Mouse (Mus musculus) limb, embryonic 13.5 days (tissue): ENCODE results near the gene Gm17662. TPM values are rescaled to one million over a fixed set of nuclear protein-coding genes. Genes with fewer than 3 reads are reported as not detected.

Experiments used
- ATAC-seq: fragments of 200-750 bp; cut with Nextera tagmentation; 2 replicates; pipeline ENCODE4 v1.8.0; 2017; ENCODE audit warnings: low read depth, moderate number of reproducible peaks, moderate TSS enrichment; ENCODE audit not compliant: low FRiP score
- H3K27ac ChIP-seq: fragments of 300-500 bp; sonication (generic); 2 replicates; pipeline ENCODE4 v1.5.1; 2015; ENCODE audit warnings: inconsistent platforms, mild to moderate bottlenecking, moderate library complexity
- H3K27me3 ChIP-seq: fragments of 300-500 bp; sonication (generic); 2 replicates; pipeline ENCODE4 v1.6.1; 2015; ENCODE audit warnings: mild to moderate bottlenecking, inconsistent platforms
- H3K36me3 ChIP-seq: fragments of 300-500 bp; sonication (generic); 2 replicates; pipeline ENCODE4 v1.6.1; 2015; ENCODE audit warnings: inconsistent platforms, mild to moderate bottlenecking, moderate library complexity
- H3K4me1 ChIP-seq: fragments of 300-500 bp; sonication (generic); 2 replicates; pipeline ENCODE4 v1.6.1; 2015; ENCODE audit warnings: inconsistent platforms
- H3K4me2 ChIP-seq: fragments of 300-500 bp; sonication (generic); replicated peaks from 2 replicates; pipeline ENCODE4 v1.6.1; 2015; ENCODE audit warnings: inconsistent platforms, mild to moderate bottlenecking, moderate library complexity
- H3K4me3 ChIP-seq: fragments of 300-500 bp; sonication (generic); 2 replicates; pipeline ENCODE4 v1.5.1; 2015; ENCODE audit warnings: moderate library complexity, mild to moderate bottlenecking, inconsistent platforms
- H3K9ac ChIP-seq: fragments of 300-500 bp; sonication (generic); 2 replicates; pipeline ENCODE4 v1.6.1; 2015; ENCODE audit warnings: mild to moderate bottlenecking, inconsistent platforms
- H3K9me3 ChIP-seq: fragments of 300-500 bp; sonication (generic); 2 replicates; pipeline ENCODE4 v1.6.1; 2016; ENCODE audit warnings: inconsistent platforms
- WGBS: fragments of 180-500 bp; shearing (Covaris S2); methylation state at CpG from one replicate; pipeline ENCODE4 v1.1.7; 2015; 5-methylcytosine and 5-hydroxymethylcytosine counted together
- polyA plus RNA-seq: library from polyadenylated mRNA; unstranded; fragments of >200 nt; fragmentation: Nextera tagmentation; extraction: Ambion mirVana; gene quantifications from 2 replicates; pipeline ENCODE4 v1.2.1, GENCODE M21; 2015

Gm17662 gene
- polyA plus RNA-seq: not detected in 2 replicates

DNA sequence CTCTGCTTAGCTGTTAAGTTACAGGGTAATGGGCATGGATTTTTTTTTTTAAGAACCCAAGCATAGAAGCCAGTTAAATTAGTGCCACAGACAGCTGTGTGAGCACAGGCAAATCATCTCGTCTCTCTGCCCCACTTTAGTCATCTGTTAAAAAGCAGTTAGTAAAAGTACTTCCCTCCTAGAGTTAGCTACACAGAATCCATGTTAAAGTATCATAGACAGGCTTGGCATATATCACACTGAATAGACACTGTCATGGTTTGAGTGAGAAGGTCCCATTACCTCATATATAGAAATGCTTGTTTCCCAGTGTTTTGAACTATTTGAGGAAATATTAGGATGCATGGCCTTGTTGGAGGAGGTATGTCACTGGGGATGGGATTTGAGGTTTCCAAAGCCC lies at the start of gene Gm17662:
Gm17662 (plus strand) TSS at position 301 of the 400 bp plus-strand sequence.
- no peaks in the 10 kb centered on the region for H3K4me1 ChIP-seq
- no peak within 1 kb of the TSS for H3K9ac ChIP-seq
- H3K36me3 ChIP-seq: no peaks in the 10 kb centered on the region
- H3K9me3 ChIP-seq: no peaks in the 10 kb centered on the region
- H3K27ac ChIP-seq: no peak within 1 kb of the TSS
- no peak within 1 kb of the TSS for H3K4me2 ChIP-seq
- H3K4me3 ChIP-seq: no peak within 1 kb of the TSS
- H3K27me3 ChIP-seq: no peaks in the 10 kb centered on the region
- ATAC-seq: no peak
- WGBS: 63% methylated on average over 1 of the region's 1 CpGs

DNA sequence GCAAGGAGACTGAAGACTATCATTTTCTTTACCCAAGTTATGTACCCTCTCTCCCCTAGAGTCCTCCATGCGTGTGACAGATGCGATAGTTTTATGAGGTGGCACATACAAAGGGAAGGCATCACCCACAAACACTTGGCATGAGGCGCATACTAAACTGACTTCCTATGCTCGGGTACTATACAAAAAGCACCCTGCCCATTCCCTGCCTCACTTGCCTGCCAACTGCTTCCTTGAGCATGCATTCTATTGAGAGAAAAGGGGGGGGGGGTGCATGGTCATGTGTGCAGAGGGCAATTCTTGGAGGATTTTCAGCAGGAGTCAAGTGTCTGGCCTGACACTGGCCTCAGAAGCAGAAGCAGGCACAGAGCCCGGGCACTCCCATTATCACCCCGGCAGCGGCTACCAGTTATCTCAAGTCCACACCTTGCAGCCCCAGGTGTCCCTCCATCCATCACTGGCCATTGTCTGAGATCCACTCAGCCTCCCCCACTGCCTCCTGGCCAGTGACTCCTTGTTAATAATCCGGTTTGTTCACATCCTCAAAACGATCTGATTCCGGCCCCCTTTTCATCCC lies 46.3 kb upstream of the Gm17662 start:
- Histone ChIP-seq H3K27ac (no peak overlapping the region), H3K27me3 (no peaks in the 10 kb centered on the region), H3K4me2 (no peak overlapping the region), H3K9ac (no peak overlapping the region), H3K4me1 (no peaks in the 10 kb centered on the region), H3K36me3 (no peaks in the 10 kb centered on the region), H3K4me3 (no peak overlapping the region), H3K9me3 (no peaks in the 10 kb centered on the region)
- ATAC-seq: no peak
- WGBS: 71% methylated on average over 10 of the region's 10 CpGs

- 78% methylated on average over 2 of the region's 2 CpGs for WGBS
- H3K4me1 ChIP-seq: no peaks in the 10 kb centered on the region
- H3K36me3 ChIP-seq: no peaks in the 10 kb centered on the region
- H3K27me3 ChIP-seq: no peaks in the 10 kb centered on the region
- no peaks in the 10 kb centered on the region; the same call in 1 of the 2 replicates for H3K9me3 ChIP-seq
- H3K4me2 ChIP-seq: no peak overlapping the region
- no peak overlapping the region for H3K27ac ChIP-seq
- no peak overlapping the region for H3K9ac ChIP-seq
- ATAC-seq: no peak
- no peak overlapping the region for H3K4me3 ChIP-seq
Observed at GRCm38 (mm10) chr4:104813617-104814016, 43.5 kb upstream of the Gm17662 start.

- no peak overlapping the region for H3K27ac ChIP-seq
- H3K9ac ChIP-seq: no peak overlapping the region
- H3K36me3 ChIP-seq: no peaks in the 10 kb centered on the region
- no peaks in the 10 kb centered on the region for H3K27me3 ChIP-seq
- ATAC-seq: no peak
- no peak overlapping the region for H3K4me3 ChIP-seq
- no peak overlapping the region for H3K4me2 ChIP-seq
- WGBS: 84% methylated on average over 4 of the region's 4 CpGs
- H3K4me1 ChIP-seq: no peaks in the 10 kb centered on the region
- H3K9me3 ChIP-seq: no peaks in the 10 kb centered on the region; the same call in 1 of the 2 replicates
Observed at GRCm38 (mm10) chr4:104816519-104817232, 40.5 kb upstream of the Gm17662 start.

GRCm38 (mm10) chr4:104817509-104817908 lies 39.6 kb upstream of the Gm17662 start:
- H3K4me3 ChIP-seq: no peak overlapping the region
- H3K9ac ChIP-seq: no peak overlapping the region
- WGBS: 30% methylated on average over 2 of the region's 2 CpGs
- no peaks in the 10 kb centered on the region; the same call in 1 of the 2 replicates for H3K9me3 ChIP-seq
- H3K27ac ChIP-seq: no peak overlapping the region
- H3K27me3 ChIP-seq: no peaks in the 10 kb centered on the region
- H3K36me3 ChIP-seq: no peaks in the 10 kb centered on the region
- H3K4me2 ChIP-seq: no peak overlapping the region
- no peak for ATAC-seq
- H3K4me1 ChIP-seq: no peaks in the 10 kb centered on the region

DNA sequence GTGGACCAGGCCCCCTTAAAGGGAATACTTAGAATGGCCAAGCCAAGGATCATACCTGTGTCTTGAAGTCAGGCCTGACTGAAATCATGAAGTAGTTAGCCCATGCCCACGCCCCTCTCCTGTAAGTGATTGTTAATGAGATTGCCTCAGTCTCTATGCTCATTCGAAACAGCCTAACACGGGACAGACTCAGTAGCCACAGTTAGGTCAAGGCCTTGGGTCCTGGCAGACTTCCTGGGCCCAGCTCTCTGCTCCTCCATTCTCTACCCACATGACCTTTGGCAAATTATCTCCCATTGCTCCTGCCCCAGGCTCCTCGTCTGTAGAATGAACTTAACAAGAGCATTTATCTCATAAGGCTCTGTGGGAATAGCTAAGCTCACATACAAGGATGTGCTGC lies 38.1 kb upstream of the Gm17662 start:
- Histone ChIP-seq H3K27me3 (no peaks in the 10 kb centered on the region), H3K4me3 (no peak overlapping the region), H3K4me1 (no peaks in the 10 kb centered on the region), H3K9me3 (no peaks in the 10 kb centered on the region; the same call in 1 of the 2 replicates), H3K9ac (no peak overlapping the region), H3K36me3 (no peaks in the 10 kb centered on the region), H3K4me2 (no peak overlapping the region), H3K27ac (no peak overlapping the region)
- no peak for ATAC-seq
- WGBS: 59% methylated on average over 4 of the region's 4 CpGs

GRCm38 (mm10) chr4:104819891-104820290 lies 37.2 kb upstream of the Gm17662 start:
- no peaks in the 10 kb centered on the region; the same call in 1 of the 2 replicates for H3K9me3 ChIP-seq
- no peak overlapping the region for H3K4me3 ChIP-seq
- no peaks in the 10 kb centered on the region for H3K36me3 ChIP-seq
- H3K4me1 ChIP-seq: no peaks in the 10 kb centered on the region
- H3K27me3 ChIP-seq: no peaks in the 10 kb centered on the region
- H3K27ac ChIP-seq: no peak overlapping the region
- no peak for ATAC-seq
- H3K4me2 ChIP-seq: no peak overlapping the region
- WGBS: 67% methylated on average over 4 of the region's 4 CpGs
- no peak overlapping the region for H3K9ac ChIP-seq

- no peaks in the 10 kb centered on the region for H3K36me3 ChIP-seq
- H3K4me1 ChIP-seq: no peaks in the 10 kb centered on the region
- H3K4me3 ChIP-seq: no peak overlapping the region
- WGBS: 79% methylated on average over 4 of the region's 4 CpGs
- no peaks in the 10 kb centered on the region for H3K9me3 ChIP-seq
- H3K4me2 ChIP-seq: no peak overlapping the region
- ATAC-seq: no peak
- no peaks in the 10 kb centered on the region for H3K27me3 ChIP-seq
- H3K9ac ChIP-seq: no peak overlapping the region
- H3K27ac ChIP-seq: no peak overlapping the region
Observed at GRCm38 (mm10) chr4:104823597-104824101, 33.5 kb upstream of the Gm17662 start.

GRCm38 (mm10) chr4:104824381-104825077 lies 32.6 kb upstream of the Gm17662 start:
- no peak for ATAC-seq
- Histone ChIP-seq H3K9ac (no peak overlapping the region), H3K36me3 (no peaks in the 10 kb centered on the region), H3K4me3 (no peak overlapping the region), H3K4me1 (no peaks in the 10 kb centered on the region), H3K27me3 (no peaks in the 10 kb centered on the region), H3K4me2 (no peak overlapping the region), H3K9me3 (no peaks in the 10 kb centered on the region), H3K27ac (no peak overlapping the region)
- 72% methylated on average over 7 of the region's 7 CpGs for WGBS

GRCm38 (mm10) chr4:104828939-104829338 lies 28.2 kb upstream of the Gm17662 start:
- Histone ChIP-seq H3K4me1 (no peaks in the 10 kb centered on the region), H3K27ac (no peak overlapping the region), H3K9me3 (no peaks in the 10 kb centered on the region), H3K4me2 (no peak overlapping the region), H3K27me3 (no peaks in the 10 kb centered on the region), H3K9ac (no peak overlapping the region), H3K4me3 (no peak overlapping the region), H3K36me3 (no peaks in the 10 kb centered on the region)
- WGBS: 68% methylated on average over 5 of the region's 5 CpGs
- ATAC-seq: no peak

- Histone ChIP-seq H3K4me2 (no peak overlapping the region), H3K27me3 (no peaks in the 10 kb centered on the region; the same call in 1 of the 2 replicates), H3K36me3 (no peaks in the 10 kb centered on the region), H3K4me1 (no peaks in the 10 kb centered on the region), H3K4me3 (no peak overlapping the region), H3K9ac (no peak overlapping the region), H3K9me3 (no peaks in the 10 kb centered on the region), H3K27ac (no peak overlapping the region)
- WGBS: 63% methylated on average over 5 of the region's 5 CpGs
- ATAC-seq: no peak
Observed at GRCm38 (mm10) chr4:104835096-104835495, 22.0 kb upstream of the Gm17662 start.

DNA sequence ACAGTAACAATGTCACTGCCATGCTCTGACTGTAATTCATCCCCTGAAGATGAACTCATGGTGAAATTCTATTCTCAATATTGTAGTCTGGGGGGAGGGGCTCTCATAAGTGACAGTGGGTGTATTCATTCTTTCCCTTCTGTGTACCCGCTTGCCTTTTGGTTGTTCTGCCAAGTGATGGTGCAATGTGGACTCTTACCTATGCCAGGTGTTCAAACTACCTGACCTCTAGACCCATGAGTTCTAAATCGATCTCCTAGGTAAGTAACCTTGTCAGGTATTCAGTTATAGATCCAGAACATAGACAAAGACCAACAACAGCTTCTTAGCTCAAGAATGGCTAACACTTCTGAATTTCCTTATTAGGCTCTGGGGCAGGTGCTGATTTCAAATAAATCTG lies 18.8 kb upstream of the Gm17662 start:
- ATAC-seq: no peak
- no peak overlapping the region for H3K4me2 ChIP-seq
- no peak overlapping the region for H3K4me3 ChIP-seq

More for the DNA sequence above, 18.8 kb upstream of the Gm17662 start:
- Histone ChIP-seq H3K27me3 (no peaks in the 10 kb centered on the region; the same call in 1 of the 2 replicates), H3K36me3 (no peaks in the 10 kb centered on the region), H3K4me1 (no peaks in the 10 kb centered on the region), H3K27ac (no peak overlapping the region), H3K9ac (no peak overlapping the region), H3K9me3 (no peaks in the 10 kb centered on the region)
- WGBS: 91% methylated on average over 2 of the region's 2 CpGs
